In the genomic region with DNA sequence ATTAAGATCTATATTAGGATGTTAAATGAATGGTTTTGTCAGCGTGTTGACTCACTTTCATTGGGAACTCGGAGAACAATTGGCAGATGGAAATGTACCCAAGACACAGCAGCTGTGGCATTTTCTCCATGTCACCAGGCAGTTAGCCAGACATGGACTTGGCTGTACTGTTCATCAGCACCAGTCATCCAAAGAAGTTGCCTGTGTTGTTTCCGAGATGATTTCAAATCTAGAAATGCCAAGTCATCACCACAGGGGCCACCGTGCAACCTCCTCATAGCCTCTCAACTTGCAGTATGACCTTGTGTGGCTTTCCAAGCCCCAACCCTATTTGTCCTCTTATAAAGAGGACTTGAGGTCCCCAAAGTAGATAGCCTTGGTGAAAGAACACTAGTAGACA, we compare ENCODE assay signal across 16 mouse cellular contexts.
DNase-seq lines count a peak whose midpoint lies in the region; ATAC-seq lines count a peak whose summit lies in the region.
"Had no signal": no experiment of that assay in that cellular context is flagged by ENCODE, and none has a peak within 500 bp of the region (broad histone marks: within the 10 kb centered on the region; RNA-seq: fewer than 3 reads in every experiment).

No protein-coding gene starts in this region.

- DNase-seq in heart, adult 8-10 months (ENCODE audit: low spot score): peak; percentile 31
- no peak for DNase-seq in heart, adult 11 months
- peak; percentile 68 for DNase-seq in 416B (ENCODE audit: low read depth)
- peak; percentile 34 for DNase-seq in lung, postnatal 14 days
- DNase-seq in kidney, adult 11 months: no peak
- DNase-seq in right cerebral cortex, postnatal 4 days: no peak
- DNase-seq in spleen, postnatal 36 days (ENCODE audit: low spot score in 2 of 2): no peak
- DNase-seq: cerebellum, adult 11-12 months; gastrocnemius, postnatal 10 days; kidney, postnatal 4 days; liver, embryonic 13.5 days; right cerebral cortex, adult 18-20 months; spleen, adult 18-20 months had no signal

- peak; percentile 50 for ATAC-seq in common myeloid progenitor, adult 5-6 weeks (replicated peaks; ENCODE audit: low read depth, poor library complexity, severe bottlenecking)
- ATAC-seq: forebrain, embryonic 13.5 days; intestine, embryonic 15.5 days had no signal

Comparison
In these comparisons a context has a peak if more than half of its experiments do, and no peak if none do; other contexts are left out.
1. DNase-seq: peak in heart, adult 8-10 months (single experiment), 416B (single experiment) and lung, postnatal 14 days (single experiment); none in heart, adult 11 months (single experiment), kidney, adult 11 months (single experiment), right cerebral cortex, postnatal 4 days (single experiment) and spleen, postnatal 36 days (0 of 2).